In genomic region chr11:35893018-35893421, GRCm38 (mm10) we compare ENCODE assay signal across 8 mouse cellular contexts. TPM values are rescaled to one million over a fixed set of nuclear protein-coding genes. Genes with fewer than 3 reads are reported as not detected.
DNase-seq lines count a peak whose midpoint lies in the region; ATAC-seq and TF ChIP-seq lines count a peak whose summit lies in the region.

No protein-coding gene starts in this region.

- TF ChIP-seq EP300 in liver, postnatal 0 days (IDR thresholded peaks at IDR 0.05; ENCODE audit: low read depth): no peak

- peak; percentile 21 to 55 for DNase-seq in frontal cortex, adult 2 months (ENCODE audit: extremely low spot score in 1 of 2, low spot score in 1 of 2)
- no peak for DNase-seq in frontal cortex, postnatal 14 days (ENCODE audit: low spot score in 2 of 2)
- peak; percentile 6 for DNase-seq in lung, postnatal 10 days
- no peak for DNase-seq in thymus, adult 18-20 months
- no peak for DNase-seq in thymus, postnatal 25 days
- DNase-seq in liver, postnatal 0 days: no peak

- peak; percentile 46 for ATAC-seq in heart, embryonic 16.5 days (replicated peaks; ENCODE audit: extremely low read depth, insufficient read depth, low FRiP score)
- no peak for ATAC-seq in liver, postnatal 0 days

- H3K9me3 ChIP-seq in heart, embryonic 16.5 days (replicated peaks; ENCODE audit: control insufficient read depth, low read length): no peaks in the 10 kb centered on the region
- H3K9me3 ChIP-seq in liver, postnatal 0 days (ENCODE audit: low read length): no peaks in the 10 kb centered on the region

- 14% methylated on average over 10 of the region's 10 CpGs for WGBS in heart, embryonic 16.5 days
- 51% methylated on average over 10 of the region's 10 CpGs for WGBS in liver, postnatal 0 days (ENCODE audit: insufficient replicate concordance)

- TF ChIP-seq CTCF in liver, postnatal 0 days (IDR thresholded peaks at IDR 0.05; ENCODE audit: low read depth): no peak

- H3K27me3 ChIP-seq in heart, embryonic 16.5 days (ENCODE audit: control insufficient read depth, insufficient read depth, low read length): no peaks in the 10 kb centered on the region
- H3K27me3 ChIP-seq in liver, postnatal 0 days (ENCODE audit: insufficient read depth, low read length): no peaks in the 10 kb centered on the region

- 0 out of 2 replicates have a peak overlapping the region, but pooled peaks have one; percentile 4 for H3K4me3 ChIP-seq in brown adipose tissue, adult 24 weeks (ENCODE audit: insufficient read depth, low read depth, low read length)
- H3K4me3 ChIP-seq in heart, embryonic 16.5 days (ENCODE audit: low read length): no peak overlapping the region
- H3K4me3 ChIP-seq in liver, postnatal 0 days (ENCODE audit: low read depth, low read length): no peak overlapping the region

- peak overlapping the region; percentile 51 for H3K9ac ChIP-seq in heart, embryonic 16.5 days (ENCODE audit: low read length)
- no peak overlapping the region for H3K9ac ChIP-seq in liver, postnatal 0 days (replicated peaks)

- peak overlapping the region; percentile 38; the same call in 1 of the 2 replicates for H3K27ac ChIP-seq in brown adipose tissue, adult 24 weeks (replicated peaks; ENCODE audit: low read depth, low read length)
- peak overlapping the region; percentile 71 for H3K27ac ChIP-seq in heart, embryonic 16.5 days (ENCODE audit: low read length)
- H3K27ac ChIP-seq in liver, postnatal 0 days (ENCODE audit: low read depth): no peak overlapping the region

- peak overlapping the region; percentile 46 for H3K4me2 ChIP-seq in heart, embryonic 16.5 days (ENCODE audit: low read depth, low read length)
- H3K4me2 ChIP-seq in liver, postnatal 0 days (ENCODE audit: low read depth, low read length): no peak overlapping the region

- H3K4me1 ChIP-seq in brown adipose tissue, adult 24 weeks (ENCODE audit: control insufficient read depth, insufficient read depth, insufficient read length, low read length): peaks cover 6% of the 10 kb centered on the region; the same call in 1 of the 2 replicates
- peaks cover 14% of the 10 kb centered on the region for H3K4me1 ChIP-seq in heart, embryonic 16.5 days (ENCODE audit: control insufficient read depth, insufficient read depth, low read length)
- no peaks in the 10 kb centered on the region for H3K4me1 ChIP-seq in liver, postnatal 0 days (ENCODE audit: insufficient read depth)

- no peaks in the 10 kb centered on the region for H3K36me3 ChIP-seq in heart, embryonic 16.5 days (ENCODE audit: control insufficient read depth, insufficient read depth)
- peaks cover 4% of the 10 kb centered on the region; the same call in 1 of the 2 replicates for H3K36me3 ChIP-seq in liver, postnatal 0 days (replicated peaks; ENCODE audit: insufficient read depth, low read length)

RNA-seq across cellular contexts. Expression of gene Rars, which starts 58.7 kb away (rescaled TPM):
- polyA plus RNA-seq in frontal cortex, adult 2 months (2012; rRNA removed): 45.9 and 46.0 TPM in 2 replicates
- 22.4 and 28.2 TPM in 2 replicates for polyA plus RNA-seq in brown adipose tissue, adult 24 weeks (2012; ENCODE audit: insufficient read depth, insufficient read length, missing spikeins)
- 59.1 and 64.5 TPM in 2 replicates for polyA plus RNA-seq in heart, embryonic 16.5 days (2015; fragmentation: Nextera tagmentation; extraction: Ambion mirVana)
- 26.9 and 28.3 TPM in 2 replicates for polyA plus RNA-seq in liver, postnatal 0 days (2015; fragmentation: Nextera tagmentation; extraction: Ambion mirVana)

Comparison
In these comparisons a context has a peak if more than half of its experiments do, and no peak if none do; other contexts are left out.
1. DNase-seq: peak in frontal cortex, adult 2 months (2 of 2) and lung, postnatal 10 days (single experiment); none in frontal cortex, postnatal 14 days (0 of 2), thymus, adult 18-20 months (0 of 2), thymus, postnatal 25 days (single experiment) and liver, postnatal 0 days (single experiment).